Mouse (Mus musculus) brain, embryonic 14.5 days (tissue): ENCODE data around the gene Tmem100.

Experiments used
- CTCF ChIP-seq: fragments of 200-500 bp; IDR thresholded peaks from 2 replicates; pipeline ENCODE4 v1.5.1; 2012; ENCODE audit warnings: inconsistent platforms, mild to moderate bottlenecking, moderate library complexity, borderline replicate concordance; ENCODE audit not compliant: insufficient read depth, insufficient read length; ENCODE audit errors: extremely low read depth
- POLR2A ChIP-seq: fragments of 200-500 bp; IDR thresholded peaks from 2 replicates; pipeline ENCODE4 v1.6.1; 2012; ENCODE audit warnings: mild to moderate bottlenecking, inconsistent platforms, borderline replicate concordance; ENCODE audit not compliant: poor library complexity, insufficient read depth, insufficient read length, severe bottlenecking; ENCODE audit errors: extremely low read depth

GRCm38 (mm10) chr11:90066405-90067250 lies 36.5 kb downstream of the Tmem100 start:
- TF ChIP-seq CTCF: no peak
- no peak for TF ChIP-seq POLR2A
